Mouse (Mus musculus): ENCODE results near the gene Frmd4a.

Gene Frmd4a

DNA sequence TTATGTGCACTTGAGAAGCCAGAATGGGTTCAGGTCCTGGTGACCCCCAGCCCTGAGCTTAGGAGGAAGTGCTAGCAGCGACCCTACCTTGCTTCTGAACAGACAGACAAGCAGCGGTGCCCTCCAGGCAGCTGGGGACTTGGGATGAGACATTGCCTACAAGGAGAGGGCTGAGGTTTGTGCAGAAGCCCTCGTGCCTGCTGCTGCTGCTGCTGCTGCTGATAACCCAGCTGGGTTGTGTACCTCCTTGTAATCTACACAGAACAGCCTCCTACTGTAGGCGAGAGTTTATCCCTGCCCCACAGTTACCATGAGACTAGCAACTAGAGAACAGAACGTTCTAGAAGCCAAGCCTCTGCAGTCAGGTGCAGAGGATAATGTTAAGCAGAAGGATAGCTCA lies 543.7 kb downstream of the Frmd4a start:
- no peak for DNase-seq

DNA sequence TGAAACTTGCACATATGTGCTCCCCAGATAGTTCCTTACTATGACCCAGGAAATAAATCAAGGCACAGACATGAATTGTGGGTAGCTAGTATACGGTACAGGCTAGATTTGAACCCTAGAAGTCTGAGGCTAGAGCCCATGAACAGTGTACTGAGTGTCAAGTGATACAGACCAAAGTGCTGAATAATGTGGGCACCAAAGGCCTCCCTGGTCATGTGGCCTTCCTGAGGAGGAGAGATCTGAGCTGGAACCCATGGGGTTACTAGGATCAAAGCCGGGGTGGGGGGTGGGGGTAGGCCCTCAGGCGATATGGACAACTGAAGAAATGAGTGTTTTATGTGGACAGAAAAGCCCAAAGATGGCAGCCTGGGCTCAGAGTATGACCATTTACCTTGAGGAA lies 544.9 kb downstream of the Frmd4a start:
- DNase-seq = no peak

DNA sequence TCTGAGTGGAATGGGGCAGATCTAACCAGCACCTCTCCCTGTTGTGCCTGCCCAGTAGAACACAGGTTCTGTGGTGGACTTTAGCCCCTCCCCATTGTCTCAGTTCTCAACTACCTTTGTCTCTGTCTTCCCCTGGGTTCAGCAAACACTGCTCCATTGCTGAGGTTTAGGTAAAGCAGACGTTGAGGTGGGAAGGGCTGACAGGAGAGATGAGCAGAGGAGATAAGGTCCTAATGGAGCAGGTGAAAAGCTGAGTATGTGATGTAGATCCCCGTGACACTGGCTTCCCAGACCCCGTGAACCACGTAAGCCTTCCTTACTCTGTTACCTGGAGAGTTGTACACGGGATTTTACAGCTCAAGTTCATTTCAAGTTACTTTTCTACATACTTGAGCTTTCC lies 545.3 kb downstream of the Frmd4a start:
- no peak for DNase-seq

DNA sequence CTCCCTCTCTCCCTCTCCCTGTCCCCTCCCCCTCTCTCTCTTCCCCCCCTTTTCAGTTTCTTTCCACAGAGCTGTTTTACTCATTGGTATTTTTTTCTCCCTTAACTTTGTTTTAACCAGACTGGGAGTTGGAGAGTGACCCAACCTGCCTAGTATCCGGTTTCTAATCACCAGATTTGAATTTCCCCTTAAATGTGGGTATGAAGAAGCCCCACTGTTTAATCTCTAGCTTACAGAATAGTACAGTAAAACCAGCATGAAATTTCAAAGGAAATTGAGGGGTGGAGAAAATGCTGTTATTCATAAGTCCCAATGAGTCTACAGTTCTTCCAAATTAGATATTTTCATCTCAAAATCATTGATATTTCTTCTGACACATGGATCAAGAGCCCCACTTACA lies 545.8 kb downstream of the Frmd4a start:
- no peak for DNase-seq

- DNase-seq = no peak
These were observed 548.9 kb downstream of the Frmd4a start for GRCm38 (mm10) chr2:4566260-4566955.

DNA sequence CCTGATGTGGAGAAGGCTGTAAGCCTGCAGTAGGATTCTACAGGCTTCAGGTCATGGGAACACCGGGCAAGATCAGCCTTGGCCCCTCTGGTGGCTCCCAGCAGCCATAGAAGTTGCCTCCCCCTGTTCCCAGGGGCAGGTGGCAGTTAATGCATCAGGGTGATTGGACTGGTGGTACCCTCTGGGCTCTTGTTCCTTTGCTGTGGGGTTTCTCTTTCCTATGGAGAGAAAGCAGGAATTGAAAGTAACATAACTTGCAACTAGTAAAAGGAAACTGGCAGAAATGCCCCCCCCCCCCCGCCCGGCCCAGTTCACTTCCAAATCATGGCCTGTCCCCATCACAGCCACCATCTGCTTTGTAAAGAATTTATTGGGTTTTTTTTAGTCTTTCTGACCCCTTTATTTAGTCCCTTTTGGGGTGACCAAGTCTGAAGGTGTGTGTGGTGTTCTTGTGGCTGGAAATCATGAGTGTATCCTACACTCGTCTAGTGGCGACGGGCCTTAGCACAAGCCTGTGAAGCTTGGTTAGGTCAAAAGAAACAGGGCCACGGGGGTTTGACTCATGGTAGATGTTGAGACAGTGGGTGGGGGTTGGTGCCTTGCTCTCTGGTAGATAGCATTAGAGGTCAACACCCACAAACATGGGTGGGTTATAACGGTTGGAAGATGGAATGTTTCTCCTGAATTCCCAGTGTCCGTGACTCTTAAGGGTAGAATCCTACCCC lies 549.6 kb downstream of the Frmd4a start:
- DNase-seq = no peak

DNA sequence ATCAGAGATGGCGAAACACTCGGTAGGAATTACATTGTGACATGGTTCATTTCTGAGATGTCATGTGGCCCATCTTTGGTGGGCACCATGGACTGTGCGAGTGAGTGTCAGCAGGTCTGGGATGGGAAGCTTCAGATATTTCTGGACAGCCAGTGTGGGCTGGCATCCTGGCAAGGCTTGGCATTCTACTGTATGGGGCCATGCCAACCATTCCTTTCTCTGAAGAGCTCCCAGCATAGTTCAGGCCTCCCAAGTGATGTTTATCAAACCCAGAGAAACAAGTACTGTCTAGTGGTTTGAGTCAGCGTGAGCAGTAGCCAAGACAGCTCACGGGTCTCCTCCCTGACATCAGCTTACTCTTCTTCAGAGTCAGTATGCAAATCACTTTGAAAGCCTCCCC lies 551.5 kb downstream of the Frmd4a start:
- no peak for DNase-seq

- no peak for DNase-seq
These were observed 552.8 kb downstream of the Frmd4a start for GRCm38 (mm10) chr2:4570186-4570861.

GRCm38 (mm10) chr2:4572498-4573263 lies 555.2 kb downstream of the Frmd4a start:
- no peak for DNase-seq

DNA sequence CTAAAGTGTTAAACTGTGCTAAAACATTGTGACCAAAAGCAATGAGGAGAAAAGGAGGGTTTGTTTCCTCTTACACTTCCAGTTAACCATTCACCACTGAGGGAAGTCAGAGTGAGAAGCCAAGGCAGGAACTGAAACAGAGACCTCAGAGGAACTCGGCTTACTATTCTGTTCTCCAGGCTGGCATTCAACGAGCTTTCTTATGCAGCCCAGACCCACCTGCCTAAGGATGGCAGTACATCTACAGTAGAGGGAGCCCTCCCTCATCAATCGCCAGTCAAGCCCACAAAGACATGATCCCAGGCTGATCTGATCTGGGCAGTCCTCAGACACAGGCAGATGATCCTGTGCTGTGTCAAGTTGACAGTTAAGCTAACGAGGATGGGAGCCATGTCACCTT lies 555.9 kb downstream of the Frmd4a start:
- no peak for DNase-seq

DNA sequence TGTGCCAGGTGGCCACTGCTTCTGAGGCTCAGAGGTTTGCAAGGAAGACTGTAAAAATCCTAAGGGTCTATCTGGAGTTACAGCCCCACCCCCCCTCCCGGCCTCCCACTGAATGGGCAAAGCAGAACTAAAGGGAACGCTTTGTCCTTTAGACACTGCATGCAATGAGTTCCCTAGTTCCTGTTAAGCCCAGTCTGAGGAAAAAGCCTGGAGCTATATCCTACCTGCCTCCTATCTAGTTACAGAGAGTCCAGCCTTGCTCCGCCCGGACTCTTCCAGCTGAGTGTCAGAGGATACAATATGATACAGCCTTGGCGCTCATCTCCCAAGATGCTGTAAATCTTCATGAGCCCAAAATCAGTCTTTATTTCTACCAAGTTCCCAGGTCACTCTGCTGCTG lies 556.7 kb downstream of the Frmd4a start:
- no peak for DNase-seq

DNA sequence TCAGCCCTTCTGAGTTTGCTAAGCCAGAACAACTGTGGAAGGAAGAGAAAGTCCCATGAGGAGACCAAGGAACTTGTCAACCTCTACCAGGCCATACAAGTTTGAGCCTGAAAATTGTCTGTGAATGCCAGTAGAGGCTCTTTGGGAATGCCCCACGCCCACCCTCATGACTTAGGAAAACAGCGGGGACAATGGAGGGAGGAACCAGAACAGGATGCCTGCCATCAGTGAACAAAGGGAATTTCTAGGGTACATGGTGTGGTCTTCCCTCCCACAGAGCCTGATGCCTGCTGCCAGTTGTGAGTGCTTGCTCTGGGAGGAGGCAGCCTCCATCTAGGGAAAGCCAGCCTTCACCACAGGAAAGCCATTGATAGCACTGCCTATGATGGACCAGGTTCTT lies 557.6 kb downstream of the Frmd4a start:
- no peak for DNase-seq

- no peak for DNase-seq
These were observed 558.5 kb downstream of the Frmd4a start for GRCm38 (mm10) chr2:4575975-4576374.

DNA sequence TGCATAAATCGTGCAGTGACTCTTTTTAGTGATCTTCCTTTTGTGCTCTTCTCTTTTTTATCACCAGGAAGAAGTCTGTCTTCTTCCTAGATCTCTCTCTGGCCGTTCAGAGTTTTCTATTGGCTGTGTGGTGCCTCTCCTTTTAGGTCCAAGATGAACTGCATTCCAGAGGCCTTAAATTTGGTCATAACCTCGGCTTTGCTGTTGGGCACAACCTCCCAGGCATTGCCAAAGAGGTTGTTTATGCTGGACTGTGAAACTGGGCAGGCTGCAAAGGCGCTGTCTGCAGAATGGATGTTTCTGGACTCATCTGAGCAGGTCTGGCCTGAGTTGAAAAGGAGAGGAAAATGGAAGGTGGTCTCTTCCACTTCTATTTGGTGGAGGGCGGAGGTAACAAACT lies 560.8 kb downstream of the Frmd4a start:
- no peak for DNase-seq

GRCm38 (mm10) chr2:4579357-4580068 lies 562.0 kb downstream of the Frmd4a start:
- no peak for DNase-seq

DNA sequence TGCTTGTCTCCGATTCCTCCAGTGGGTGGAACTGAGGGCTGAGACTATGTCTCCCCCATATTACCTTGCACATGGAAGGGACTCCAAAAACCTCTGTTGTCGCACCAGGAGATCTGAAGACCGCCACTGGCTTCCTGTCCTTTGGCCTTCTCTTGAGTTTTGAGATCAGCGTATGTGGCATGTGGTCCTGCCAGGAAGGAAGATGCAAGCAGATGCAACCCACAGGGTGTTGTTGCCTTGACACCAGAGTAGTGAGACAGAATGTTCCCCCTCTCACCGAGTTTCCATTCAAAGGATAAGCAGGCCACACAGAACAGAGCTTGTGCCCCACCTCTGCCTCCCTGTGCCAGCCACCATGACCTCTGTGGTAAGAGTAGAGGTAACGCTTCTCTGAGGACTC lies 563.1 kb downstream of the Frmd4a start:
- no peak for DNase-seq

- DNase-seq = no peak
These were observed 565.4 kb downstream of the Frmd4a start for GRCm38 (mm10) chr2:4582930-4583329.

DNA sequence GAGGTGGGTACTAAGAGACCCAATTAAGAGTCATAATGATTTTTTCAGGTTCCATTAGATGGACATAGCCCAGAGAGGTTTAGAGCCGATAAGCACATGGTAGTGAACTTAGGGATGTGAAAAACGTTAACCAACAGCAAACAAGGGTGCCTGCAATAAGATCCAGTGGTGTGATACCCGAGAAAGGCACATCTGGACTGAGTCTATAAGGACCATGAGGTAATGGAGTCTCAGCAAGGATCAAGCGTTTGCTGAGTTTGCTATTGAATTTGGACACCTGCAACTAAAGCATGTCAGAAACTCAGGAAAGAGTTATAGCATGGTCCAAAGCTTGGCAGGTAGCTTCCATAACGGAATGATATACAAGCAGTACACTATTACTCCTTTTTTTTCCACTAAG lies 566.7 kb downstream of the Frmd4a start:
- no peak for DNase-seq

- DNase-seq = no peak
These were observed 568.7 kb downstream of the Frmd4a start for GRCm38 (mm10) chr2:4586245-4586644.

GRCm38 (mm10) chr2:4587685-4588409 lies 570.3 kb downstream of the Frmd4a start:
- no peak for DNase-seq

DNA sequence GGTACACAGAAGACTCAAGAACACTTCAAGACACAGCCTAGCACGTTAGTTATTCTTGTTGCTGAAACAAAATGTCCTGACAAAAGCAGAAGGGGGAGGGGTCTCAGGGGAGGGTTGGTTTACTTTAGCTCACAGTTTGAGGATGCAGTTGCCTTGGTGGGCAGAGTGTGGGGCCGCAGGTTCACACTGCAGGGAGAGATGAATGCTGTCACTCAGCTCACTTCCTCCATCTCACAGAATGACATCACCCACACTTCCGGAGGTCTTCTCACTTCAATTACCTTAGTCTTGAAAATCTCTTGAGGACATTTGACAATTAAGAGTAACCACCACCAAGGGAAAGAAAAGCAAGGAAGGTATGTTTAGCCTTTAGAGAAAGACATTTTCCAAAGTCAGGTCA lies 574.1 kb downstream of the Frmd4a start:
- DNase-seq = no peak

DNA sequence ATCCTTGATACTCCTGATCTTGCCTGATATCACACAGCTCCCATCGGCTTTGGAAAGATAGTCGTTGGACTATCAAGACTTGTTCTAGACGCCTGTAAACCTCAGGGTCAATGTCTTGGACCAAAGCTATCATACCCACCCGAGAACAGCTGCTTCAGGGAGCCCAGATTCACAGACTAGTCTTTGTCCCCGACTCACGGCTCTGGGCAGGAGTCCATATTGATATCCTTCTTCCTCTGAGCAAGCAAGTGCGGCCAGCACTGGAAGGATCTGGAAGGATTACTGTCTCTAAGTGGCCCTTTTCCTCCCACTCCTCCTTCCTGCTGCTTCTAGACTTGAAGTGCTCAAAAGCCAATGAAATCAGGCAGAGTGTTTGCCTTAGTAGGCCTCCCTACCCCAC lies 575.1 kb downstream of the Frmd4a start:
- DNase-seq = no peak
